Mouse (Mus musculus) embryonic facial prominence, embryonic 11.5 days (tissue): ENCODE data around the gene Naga. TPM values are rescaled to one million over a fixed set of nuclear protein-coding genes. Genes with fewer than 3 reads are reported as not detected.
A peak's percentile ranks its signal among the peaks of the same experiment; 100 is the strongest.

ENCODE experiments used
- ATAC-seq: fragments of 200-750 bp; cut with Nextera tagmentation; replicated peaks from 2 replicates; pipeline ENCODE4 v1.8.0; 2017; ENCODE audit warnings: low read depth; ENCODE audit not compliant: insufficient number of reproducible peaks, low FRiP score, low TSS enrichment
- DNase-seq: peaks from one replicate; pipeline ENCODE4 v3.0.0-alpha.2; 2015; ENCODE audit warnings: low spot score
- H3K27ac ChIP-seq: fragments of 300-500 bp; sonication (generic); replicated peaks from 2 replicates; pipeline ENCODE4 v1.5.1; 2014; ENCODE audit warnings: mild to moderate bottlenecking, low read depth, low read length, control low read depth
- H3K27me3 ChIP-seq: fragments of 300-500 bp; sonication (generic); 2 replicates; pipeline ENCODE4 v1.6.1; 2014; ENCODE audit warnings: mild to moderate bottlenecking, low read length, moderate library complexity, mixed read lengths; ENCODE audit not compliant: control insufficient read depth, insufficient read depth
- H3K36me3 ChIP-seq: fragments of 300-500 bp; sonication (generic); replicated peaks from 2 replicates; pipeline ENCODE4 v1.6.1; 2014; ENCODE audit warnings: low read depth, mild to moderate bottlenecking, low read length, moderate library complexity, mixed read lengths; ENCODE audit not compliant: control insufficient read depth, insufficient read depth
- H3K4me1 ChIP-seq: fragments of 300-500 bp; sonication (generic); 2 replicates; pipeline ENCODE4 v1.6.1; 2014; ENCODE audit warnings: low read length, mixed read lengths; ENCODE audit not compliant: control insufficient read depth, insufficient read depth
- H3K4me2 ChIP-seq: fragments of 300-500 bp; sonication (generic); 2 replicates; pipeline ENCODE4 v1.6.1; 2014; ENCODE audit warnings: low read depth, mild to moderate bottlenecking, control low read depth, low read length, moderate library complexity
- H3K4me3 ChIP-seq: fragments of 300-500 bp; sonication (generic); 2 replicates; pipeline ENCODE4 v1.5.1; 2014; ENCODE audit warnings: low read depth, low read length, control low read depth
- H3K9ac ChIP-seq: fragments of 300-500 bp; sonication (generic); replicated peaks from 2 replicates; pipeline ENCODE4 v1.6.1; 2014; ENCODE audit warnings: mild to moderate bottlenecking, control low read depth, low read length
- H3K9me3 ChIP-seq: fragments of 300-500 bp; sonication (generic); replicated peaks from 2 replicates; pipeline ENCODE4 v1.6.1; 2016; ENCODE audit warnings: mild to moderate bottlenecking, low read length, inconsistent platforms, mixed read lengths; ENCODE audit not compliant: control insufficient read depth
- WGBS: fragments of 180-500 bp; shearing (Covaris S2); extraction: QIAGEN DNeasy Blood & Tissue Kit; methylation state at CpG from one replicate; pipeline ENCODE4 v1.1.7; 2014; 5-methylcytosine and 5-hydroxymethylcytosine counted together
- polyA plus RNA-seq: library from polyadenylated mRNA; unstranded; fragments of >200 nt; fragmentation: Nextera tagmentation; extraction: Ambion mirVana; gene quantifications from 2 replicates; pipeline ENCODE4 v1.2.1, GENCODE M21; 2014

Gene Naga
- polyA plus RNA-seq, 1 experiment from 2014 or later: 26.9 TPM

DNA sequence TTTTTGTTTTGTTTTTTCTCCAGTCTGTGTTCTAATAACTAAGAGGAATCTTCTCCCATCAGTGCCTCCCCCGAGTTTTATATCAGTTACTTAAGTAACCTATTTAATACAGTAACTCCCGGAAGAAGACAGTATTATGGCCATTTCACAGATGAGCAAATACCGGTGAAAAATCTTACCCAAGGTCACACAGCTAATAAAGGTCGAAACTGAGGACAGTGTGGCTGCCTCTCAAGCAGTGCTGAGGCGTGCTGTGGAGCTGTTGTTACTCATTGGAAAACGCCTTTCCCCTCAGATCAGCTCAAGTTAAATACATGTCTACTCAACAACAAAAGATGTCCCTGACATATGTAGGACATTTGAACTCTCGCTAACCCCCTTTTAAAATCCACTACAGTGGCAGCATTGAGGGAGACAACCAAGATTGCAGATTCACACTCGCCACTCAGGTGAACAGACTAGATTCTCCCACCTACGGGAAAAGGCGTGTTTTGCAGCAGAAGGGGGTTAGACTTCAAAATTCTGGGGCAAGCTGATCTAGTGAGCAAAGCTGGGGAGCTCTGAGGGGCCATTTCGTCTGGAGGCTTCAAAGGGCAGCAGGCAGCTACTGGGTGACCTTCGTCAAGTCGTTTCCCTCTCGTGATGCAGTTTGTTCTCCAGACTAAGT, 14.5 kb upstream of the Naga start:
- Histone ChIP-seq H3K36me3 (peaks cover 5% of the 10 kb centered on the region), H3K27ac (peak overlapping the region; percentile 25; the same call in 1 of the 2 replicates), H3K9ac (peak overlapping the region; percentile 91), H3K4me1 (no peaks in the 10 kb centered on the region; the same call in 1 of the 2 replicates), H3K4me2 (peak overlapping the region; percentile 66), H3K9me3 (no peaks in the 10 kb centered on the region), H3K27me3 (no peaks in the 10 kb centered on the region), H3K4me3 (peak overlapping the region; percentile 87)
- WGBS: 28% methylated on average over 14 of the region's 14 CpGs
- ATAC-seq: no peak
- no peak for DNase-seq

DNA sequence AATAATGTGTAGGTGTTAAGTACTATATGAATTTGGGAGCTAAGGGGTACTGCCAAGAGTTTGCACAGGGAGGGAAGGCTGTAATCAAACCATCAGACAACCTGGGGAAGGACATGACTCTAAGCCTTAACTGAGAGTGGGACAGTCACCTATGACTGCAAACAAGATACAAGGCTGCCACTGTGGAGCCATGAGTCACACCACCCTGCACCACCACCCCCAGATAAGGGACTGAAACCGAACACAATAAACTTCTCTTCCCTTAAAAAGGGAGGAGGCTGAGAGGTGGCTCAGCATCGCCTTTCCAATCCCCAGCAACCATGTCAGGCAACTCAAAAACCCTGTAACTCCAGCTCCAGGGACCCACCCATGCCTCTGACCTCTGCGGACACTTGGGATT, 12.8 kb upstream of the Naga start:
- H3K4me1 ChIP-seq: peaks cover 5% of the 10 kb centered on the region
- H3K9me3 ChIP-seq: no peaks in the 10 kb centered on the region
- no peaks in the 10 kb centered on the region for H3K27me3 ChIP-seq
- no peak overlapping the region for H3K4me3 ChIP-seq
- DNase-seq (no peak), ATAC-seq (no peak)
- peaks cover 5% of the 10 kb centered on the region for H3K36me3 ChIP-seq
- 94% methylated on average over 3 of the region's 3 CpGs for WGBS
- H3K4me2 ChIP-seq: no peak overlapping the region
- no peak overlapping the region for H3K27ac ChIP-seq
- H3K9ac ChIP-seq: peak overlapping the region; percentile 9; the same call in 1 of the 2 replicates

DNA sequence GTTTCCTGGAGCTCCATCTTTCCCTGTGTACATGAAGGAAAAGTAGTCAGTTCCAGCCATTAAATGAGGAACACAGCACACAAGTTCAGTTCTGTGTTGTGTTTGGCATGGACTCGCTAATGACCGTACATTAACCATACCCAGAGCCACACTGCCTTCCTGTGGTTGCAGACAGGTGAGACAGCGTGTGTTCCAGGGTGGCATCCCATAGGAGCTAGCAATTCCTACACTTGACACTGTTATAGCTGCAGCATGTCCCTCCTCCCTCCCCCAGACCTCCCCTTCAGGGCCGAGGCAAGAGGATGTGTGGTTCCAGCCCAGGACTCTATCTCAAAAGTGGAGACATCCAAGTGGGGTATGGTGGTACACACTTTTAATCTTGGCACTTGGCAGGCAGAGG, 11.6 kb upstream of the Naga start:
- Histone ChIP-seq H3K27me3 (no peaks in the 10 kb centered on the region), H3K27ac (no peak overlapping the region), H3K9me3 (no peaks in the 10 kb centered on the region), H3K4me2 (no peak overlapping the region), H3K36me3 (peaks cover 5% of the 10 kb centered on the region), H3K4me1 (peaks cover 5% of the 10 kb centered on the region), H3K4me3 (no peak overlapping the region), H3K9ac (no peak overlapping the region)
- DNase-seq (no peak), ATAC-seq (no peak)
- WGBS: 90% methylated on average over 4 of the region's 4 CpGs

DNA sequence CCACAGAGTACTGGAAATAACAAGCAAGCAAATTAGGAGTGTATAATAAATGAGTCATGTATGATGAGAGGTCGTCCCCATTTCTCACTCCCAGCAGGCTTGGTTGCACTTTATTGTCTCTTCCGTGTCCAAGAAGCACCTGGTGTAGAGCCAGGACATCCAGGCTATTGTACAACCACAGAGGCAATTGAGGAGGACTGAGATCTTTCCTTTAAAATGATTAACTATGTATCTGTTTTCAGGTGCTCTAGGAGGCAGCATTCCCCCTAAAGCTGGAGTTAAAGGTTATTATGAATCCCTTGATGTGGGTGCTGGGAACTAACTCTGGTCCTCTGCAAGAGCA, 10.2 kb upstream of the Naga start:
- H3K4me3 ChIP-seq: no peak overlapping the region
- no peaks in the 10 kb centered on the region for H3K9me3 ChIP-seq
- no peak overlapping the region for H3K9ac ChIP-seq
- ATAC-seq (no peak), DNase-seq (no peak)
- H3K36me3 ChIP-seq: peaks cover 5% of the 10 kb centered on the region
- peaks cover 5% of the 10 kb centered on the region for H3K4me1 ChIP-seq
- H3K27me3 ChIP-seq: no peaks in the 10 kb centered on the region
- H3K27ac ChIP-seq: no peak overlapping the region
- WGBS: 80% methylated on average over 2 of the region's 2 CpGs
- no peak overlapping the region for H3K4me2 ChIP-seq

DNA sequence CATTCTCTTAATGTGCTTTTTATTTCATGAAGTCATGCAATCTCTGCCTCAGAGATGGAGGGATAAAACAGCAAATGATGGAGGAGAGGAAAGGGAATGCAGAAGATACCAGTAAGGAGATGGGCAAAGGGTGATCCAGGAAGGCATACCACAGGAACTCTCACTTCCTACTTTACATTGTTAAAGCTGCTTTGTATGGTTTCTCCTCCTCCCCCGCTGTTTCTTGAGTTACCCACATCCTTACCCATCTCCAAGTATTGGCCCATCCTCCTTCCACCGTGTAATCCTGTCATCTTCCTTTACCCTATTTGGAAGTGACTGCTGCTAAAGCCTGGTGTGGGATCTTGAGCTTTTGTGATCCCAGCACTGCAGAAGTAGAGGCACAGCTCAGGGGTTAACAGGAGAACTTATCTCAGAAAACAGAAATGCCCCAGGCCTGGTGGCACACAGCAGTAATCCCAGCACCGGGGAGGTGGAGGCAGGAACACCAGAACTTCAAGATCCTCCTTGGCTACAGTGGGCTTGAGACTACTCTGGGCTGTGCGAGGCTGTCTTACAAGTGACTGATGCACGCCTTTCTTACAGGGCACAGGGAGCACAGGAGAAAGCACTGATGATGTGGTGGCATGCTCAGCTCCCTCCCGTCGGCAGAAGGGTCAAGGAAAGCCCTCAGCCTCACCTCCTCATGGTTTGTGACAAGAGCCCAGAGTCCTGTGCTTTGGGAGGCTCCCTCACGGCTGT, 9.7 kb upstream of the Naga start:
- WGBS: 85% methylated on average over 8 of the region's 8 CpGs
- Histone ChIP-seq H3K4me3 (no peak overlapping the region), H3K27me3 (no peaks in the 10 kb centered on the region), H3K4me2 (no peak overlapping the region), H3K4me1 (peaks cover 5% of the 10 kb centered on the region), H3K27ac (no peak overlapping the region), H3K36me3 (peaks cover 5% of the 10 kb centered on the region), H3K9me3 (no peaks in the 10 kb centered on the region), H3K9ac (no peak overlapping the region)
- DNase-seq: no peak
- no peak for ATAC-seq

DNA sequence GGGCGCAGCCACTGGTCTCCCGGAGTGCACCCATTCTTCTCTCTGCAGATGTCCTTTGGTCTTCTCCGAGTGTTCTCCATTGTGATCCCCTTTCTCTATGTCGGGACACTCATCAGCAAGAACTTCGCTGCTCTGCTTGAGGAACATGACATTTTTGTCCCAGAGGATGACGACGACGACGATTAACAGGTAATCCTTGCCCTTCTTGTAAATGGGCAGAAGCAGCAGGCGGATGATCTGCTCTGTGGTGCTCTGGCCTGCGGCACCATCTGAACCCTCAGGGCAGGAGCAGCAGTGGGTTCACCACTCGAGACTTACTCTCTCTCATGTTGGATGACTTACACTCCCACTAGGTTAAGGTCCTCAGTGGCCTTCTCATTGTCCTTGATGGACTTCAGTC, 9.1 kb upstream of the Naga start:
- Histone ChIP-seq H3K4me2 (no peak overlapping the region), H3K9ac (no peak overlapping the region), H3K9me3 (no peaks in the 10 kb centered on the region), H3K4me1 (peaks cover 5% of the 10 kb centered on the region), H3K4me3 (no peak overlapping the region), H3K36me3 (peaks cover 5% of the 10 kb centered on the region), H3K27me3 (no peaks in the 10 kb centered on the region), H3K27ac (no peak overlapping the region)
- 93% methylated on average over 12 of the region's 12 CpGs for WGBS
- no peak for DNase-seq
- no peak for ATAC-seq

DNA sequence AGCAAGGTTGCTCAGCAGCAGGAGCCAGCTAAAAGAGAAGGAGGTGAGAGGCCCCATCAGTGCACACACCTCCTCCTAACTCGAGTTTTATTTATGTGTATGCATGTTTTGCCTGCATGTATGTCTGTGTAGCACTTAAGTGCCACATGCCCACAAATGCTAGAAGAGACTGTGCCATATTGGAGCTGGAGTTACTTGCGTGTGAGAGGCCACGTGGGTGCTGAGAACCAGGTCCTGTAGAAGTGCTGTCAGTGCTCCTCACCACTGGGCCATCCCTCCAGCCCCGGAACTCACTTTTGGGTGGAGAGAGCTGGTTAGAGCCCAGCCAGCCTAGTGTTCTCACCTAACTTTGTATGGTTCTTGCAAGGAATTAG, 8.6 kb upstream of the Naga start:
- ATAC-seq (no peak), DNase-seq (no peak)
- H3K9me3 ChIP-seq: no peaks in the 10 kb centered on the region
- H3K27me3 ChIP-seq: no peaks in the 10 kb centered on the region
- peak overlapping the region; percentile 73 for H3K4me2 ChIP-seq
- 88% methylated on average over 4 of the region's 4 CpGs for WGBS
- H3K27ac ChIP-seq: no peak overlapping the region
- H3K4me3 ChIP-seq: peak overlapping the region; percentile 62; the same call in 1 of the 2 replicates
- peaks cover 5% of the 10 kb centered on the region for H3K36me3 ChIP-seq
- H3K4me1 ChIP-seq: peaks cover 5% of the 10 kb centered on the region
- no peak overlapping the region; the same call in 1 of the 2 replicates for H3K9ac ChIP-seq

DNA sequence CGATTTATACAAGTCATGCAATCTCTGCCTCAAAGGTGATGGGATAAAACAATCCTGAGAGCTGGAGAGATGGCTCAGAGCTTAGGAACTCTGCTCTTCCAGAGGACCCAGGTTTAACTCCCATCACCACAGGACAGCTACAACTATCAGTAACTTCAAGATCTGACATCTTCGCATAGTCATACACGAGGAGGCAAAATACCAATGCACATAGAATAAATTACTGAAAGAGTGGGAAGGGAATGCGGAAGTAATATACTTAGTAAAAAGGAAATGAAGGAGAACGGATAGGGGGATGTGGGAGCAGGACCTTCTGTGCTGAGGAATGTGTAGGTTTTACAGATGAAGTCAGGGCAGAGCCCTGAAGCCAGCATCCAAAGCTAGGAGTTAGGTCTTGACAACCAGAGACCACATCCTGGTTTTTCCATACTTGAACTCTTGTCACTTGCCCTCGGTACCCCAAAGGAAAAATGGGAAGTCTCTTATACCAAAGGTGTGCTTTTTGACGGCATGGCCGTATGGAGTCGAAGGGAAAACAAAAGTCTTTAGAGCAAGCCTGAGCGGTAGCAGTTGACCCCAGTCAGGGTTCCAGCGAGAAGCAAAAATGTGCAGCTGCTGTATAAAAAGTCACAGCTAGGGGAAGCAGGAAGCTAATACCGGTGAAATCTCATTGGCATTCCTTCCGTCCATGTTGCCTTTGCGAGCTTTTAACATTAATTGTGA, 8.0 kb upstream of the Naga start:
- peak overlapping the region; percentile 73 for H3K4me2 ChIP-seq
- H3K4me1 ChIP-seq: peaks cover 5% of the 10 kb centered on the region
- no peak for DNase-seq
- peaks cover 5% of the 10 kb centered on the region for H3K36me3 ChIP-seq
- no peak for ATAC-seq
- H3K9ac ChIP-seq: peak overlapping the region; percentile 68
- H3K27me3 ChIP-seq: no peaks in the 10 kb centered on the region
- H3K4me3 ChIP-seq: peak overlapping the region; percentile 62
- H3K27ac ChIP-seq: no peak overlapping the region
- no peaks in the 10 kb centered on the region for H3K9me3 ChIP-seq
- WGBS: 69% methylated on average over 14 of the region's 14 CpGs
